Mouse (Mus musculus) T-helper 2 cell (primary cell): ENCODE data around the gene Pdlim5.

Experiments
- in situ Hi-C: fragments of 300-600 bp; cut with MboI, MseI; formaldehyde crosslinking; loops from one replicate; pipeline ENCODE4 v1.15.1; 2025; ENCODE audit warnings: high pct_unique_total_duplicates

Gene Pdlim5

DNA sequence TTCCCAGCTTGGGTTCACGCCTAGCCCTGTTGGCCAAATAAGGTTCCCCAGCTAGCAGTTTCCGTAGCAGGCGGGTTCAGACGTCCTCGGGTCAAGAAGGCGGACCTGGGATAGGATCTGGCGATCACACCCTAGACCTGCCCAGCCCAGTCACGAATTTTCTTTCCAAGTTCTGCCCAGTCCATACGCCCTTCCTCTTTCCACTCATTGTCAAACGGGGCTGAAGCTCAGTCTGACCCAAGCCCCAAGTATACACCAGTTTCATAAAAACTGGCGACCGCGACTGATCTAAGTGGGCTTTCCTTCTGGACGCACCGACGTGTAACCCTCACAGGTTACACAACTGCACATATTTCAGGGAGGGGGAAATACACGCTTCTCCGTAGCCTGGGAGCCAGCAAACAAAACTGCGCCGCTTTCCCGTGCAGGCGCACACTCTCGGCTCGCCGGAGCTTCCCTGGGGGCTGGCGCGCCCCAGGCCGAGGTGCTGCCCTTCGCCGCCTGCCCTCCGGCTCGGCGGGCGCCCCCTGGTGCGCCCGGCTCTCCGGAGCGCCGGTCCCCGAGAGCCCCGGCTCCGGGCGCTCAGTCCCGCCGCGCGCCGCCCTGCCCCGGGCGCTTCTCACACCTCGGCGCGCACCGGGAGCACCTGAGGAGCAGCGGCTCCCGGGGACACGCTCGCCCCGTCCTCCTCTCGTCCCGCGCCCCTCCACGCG lies 544 bp downstream of the Pdlim5 start:
- in situ Hi-C loops = no loop called here

DNA sequence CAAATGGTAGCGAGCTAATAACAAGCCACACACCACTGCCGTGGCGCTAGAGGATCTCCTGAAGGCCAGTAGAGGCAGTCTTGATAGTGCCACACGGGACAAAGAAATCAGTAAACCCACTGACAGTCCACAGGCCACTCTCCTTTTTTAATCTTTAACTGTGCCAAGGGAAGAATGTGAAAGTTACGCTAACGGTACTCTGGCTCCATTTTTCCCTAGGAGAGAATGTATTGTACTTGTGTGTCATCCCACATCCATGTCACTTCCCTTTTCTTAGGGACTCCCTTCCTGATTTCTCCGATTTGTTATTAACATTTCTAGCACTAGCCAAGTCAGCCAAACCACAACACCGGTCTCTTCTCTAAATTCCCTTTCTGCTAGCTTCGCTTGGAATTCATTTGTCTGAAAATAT lies 1.5 kb downstream of the Pdlim5 start:
- in situ Hi-C loops = no loop called here

DNA sequence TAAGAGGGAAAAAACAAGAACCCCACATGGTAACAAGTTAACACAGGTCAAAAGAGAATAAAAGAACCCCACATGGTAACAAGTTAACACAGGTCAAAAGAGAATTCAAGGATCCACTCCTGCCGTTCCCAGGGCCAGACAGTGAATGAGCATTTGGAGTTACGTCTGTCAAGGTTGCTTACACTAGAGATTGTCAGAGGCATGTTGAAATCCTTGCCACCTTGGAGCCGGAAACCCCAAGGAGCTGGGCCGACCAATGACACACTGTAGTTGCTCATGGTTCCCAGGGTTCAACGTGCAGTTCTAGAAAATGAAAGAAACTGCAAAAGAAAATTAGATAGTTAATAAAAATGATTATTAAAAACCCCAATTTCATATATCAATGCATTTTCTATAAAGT lies 4.0 kb downstream of the Pdlim5 start:
- in situ Hi-C loops = no loop called here

DNA sequence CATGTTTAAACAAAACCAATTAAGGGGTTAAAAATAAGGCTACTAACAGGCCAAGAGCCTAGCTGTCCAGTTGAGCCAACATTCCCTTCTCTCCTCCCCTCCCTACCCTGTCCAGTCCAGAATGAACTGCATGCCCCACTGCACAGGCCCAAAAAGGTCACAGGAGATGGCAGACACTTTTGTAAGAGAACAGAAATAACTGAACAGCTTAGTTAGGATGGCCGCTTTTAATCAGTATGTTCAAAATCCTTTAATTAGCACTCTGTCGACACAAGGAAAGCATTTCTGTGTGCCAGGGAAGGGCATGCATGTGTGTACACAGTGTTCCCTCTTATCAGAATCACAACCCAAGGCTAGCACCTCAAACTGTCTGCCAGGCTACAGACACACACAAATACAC lies 5.2 kb downstream of the Pdlim5 start:
- in situ Hi-C loops = no loop called here

DNA sequence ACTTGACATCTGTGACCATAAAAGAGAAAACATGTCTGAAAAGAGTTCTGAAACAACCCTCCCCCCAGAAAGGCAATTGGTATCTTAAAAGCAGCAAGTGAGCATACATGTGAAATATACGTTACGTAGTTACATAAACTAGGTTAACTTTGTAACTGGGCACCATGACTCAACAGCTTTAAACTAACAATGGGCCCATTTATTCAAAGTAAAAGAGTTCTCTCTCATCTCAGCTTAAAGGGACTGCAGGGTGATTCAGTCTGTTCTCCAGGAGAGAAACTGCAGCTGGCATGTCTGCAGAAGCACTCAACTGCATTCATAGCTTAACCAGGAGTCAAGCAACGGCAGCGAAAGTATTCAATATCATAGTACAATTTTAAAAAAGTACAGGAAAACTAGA lies 7.3 kb downstream of the Pdlim5 start:
- in situ Hi-C loops = no loop called here

DNA sequence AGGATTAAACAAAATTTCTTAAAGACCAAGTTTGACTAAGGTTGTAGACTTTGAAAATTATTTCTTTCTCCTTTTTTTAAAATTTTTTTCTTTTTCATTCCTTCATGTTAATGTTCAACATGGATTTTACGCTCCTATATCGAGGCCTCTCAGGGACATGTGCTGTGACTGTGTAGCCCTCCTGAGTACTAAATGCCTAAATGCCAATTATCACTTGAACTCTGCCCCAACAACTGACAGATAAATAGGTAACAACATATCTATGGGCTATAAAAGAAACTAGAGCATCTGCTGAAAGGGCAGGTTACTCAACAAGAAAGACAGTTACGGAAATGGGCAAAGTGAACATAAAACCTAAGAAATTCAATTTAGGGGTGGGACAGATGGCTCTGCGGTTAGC lies 9.0 kb downstream of the Pdlim5 start:
- in situ Hi-C loops = no loop called here

DNA sequence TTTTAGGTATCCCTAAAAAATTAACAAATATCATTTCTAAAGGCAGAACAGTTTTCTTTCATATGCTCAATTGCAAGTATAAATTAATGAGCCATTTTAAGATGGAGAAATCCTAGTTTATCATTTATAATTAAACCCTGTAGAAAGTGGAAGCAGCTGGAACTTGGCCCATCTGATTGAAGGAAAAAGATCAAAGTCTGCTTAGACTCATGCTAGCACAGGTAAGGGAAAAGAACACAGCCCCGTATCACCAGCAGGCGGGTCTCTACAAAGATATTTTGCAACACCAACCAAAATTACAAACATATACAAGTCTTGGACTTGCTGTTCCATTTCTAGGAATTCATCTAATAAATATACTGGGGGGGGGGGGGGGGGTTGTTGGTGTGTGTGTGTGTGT lies 9.8 kb downstream of the Pdlim5 start:
- in situ Hi-C loops = no loop called here

DNA sequence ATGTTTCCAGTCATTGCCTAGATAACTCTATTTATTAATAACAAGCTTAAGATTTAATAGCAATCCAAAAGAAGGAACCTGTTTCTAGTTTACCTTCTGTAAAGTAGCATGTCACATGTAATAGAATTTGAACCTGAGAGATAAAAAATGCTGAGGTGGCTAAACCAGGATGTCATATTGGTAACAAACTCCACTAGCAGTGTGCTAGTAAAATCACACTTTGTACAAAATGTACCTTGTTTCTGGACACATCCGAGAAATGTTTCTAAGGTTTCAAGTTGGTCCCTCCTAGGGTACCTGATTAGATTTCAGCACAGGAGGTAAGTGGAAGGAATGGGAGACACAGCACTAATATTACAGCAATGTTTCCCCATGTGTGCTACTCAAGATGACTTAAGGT lies 18.9 kb downstream of the Pdlim5 start:
- in situ Hi-C loops = no loop called here

DNA sequence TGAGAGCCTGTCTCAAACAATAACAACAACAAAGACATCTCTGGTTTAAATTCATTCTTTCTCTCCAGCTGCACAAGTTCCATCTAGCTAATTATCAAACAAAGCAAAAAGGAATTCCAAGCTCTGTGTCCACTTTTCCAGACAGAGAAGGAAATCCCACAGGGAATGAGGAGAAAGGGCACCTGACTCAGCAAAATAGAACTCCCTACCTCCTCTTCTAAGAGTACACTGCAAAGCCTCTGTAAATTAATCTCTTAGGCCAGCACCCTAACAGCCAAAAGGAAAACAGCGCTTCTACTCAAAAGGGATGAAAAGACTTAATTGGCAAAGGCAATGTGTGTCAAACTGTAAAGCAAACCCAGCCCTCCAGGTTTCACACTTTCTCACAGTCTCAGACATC lies 20.4 kb downstream of the Pdlim5 start:
- in situ Hi-C loops = no loop called here

DNA sequence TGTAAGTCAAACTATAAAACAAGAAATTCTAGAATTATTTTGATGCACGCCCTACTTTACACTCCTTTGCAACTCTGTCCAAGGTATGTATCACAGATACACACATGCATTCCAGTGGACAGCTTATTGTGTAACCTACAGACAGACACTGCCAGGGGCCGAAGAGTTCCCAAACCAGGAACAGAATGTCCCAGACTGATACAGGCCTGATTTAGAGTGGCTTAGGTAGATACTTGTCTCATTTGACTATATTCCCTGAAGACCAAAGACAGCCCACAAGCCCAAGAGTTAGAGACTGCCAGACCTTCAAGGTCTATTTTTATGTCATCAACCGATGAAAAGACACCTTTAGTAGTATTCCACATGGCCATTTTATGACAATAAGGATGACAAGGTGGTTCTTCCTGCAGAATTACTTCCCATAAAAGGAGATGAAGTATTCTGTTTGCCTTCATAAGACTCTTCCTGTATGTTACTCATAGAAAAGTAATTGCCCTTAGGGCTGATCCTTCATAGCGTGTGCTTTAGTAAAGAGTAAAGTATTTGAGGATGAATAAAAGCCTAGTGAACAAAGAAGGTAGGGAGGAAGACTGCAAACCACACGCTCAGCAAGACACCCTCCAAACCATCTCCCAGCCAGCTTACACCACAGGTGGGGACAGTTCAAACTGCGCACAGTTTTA lies 22.9 kb downstream of the Pdlim5 start:
- in situ Hi-C loops = no loop called here

DNA sequence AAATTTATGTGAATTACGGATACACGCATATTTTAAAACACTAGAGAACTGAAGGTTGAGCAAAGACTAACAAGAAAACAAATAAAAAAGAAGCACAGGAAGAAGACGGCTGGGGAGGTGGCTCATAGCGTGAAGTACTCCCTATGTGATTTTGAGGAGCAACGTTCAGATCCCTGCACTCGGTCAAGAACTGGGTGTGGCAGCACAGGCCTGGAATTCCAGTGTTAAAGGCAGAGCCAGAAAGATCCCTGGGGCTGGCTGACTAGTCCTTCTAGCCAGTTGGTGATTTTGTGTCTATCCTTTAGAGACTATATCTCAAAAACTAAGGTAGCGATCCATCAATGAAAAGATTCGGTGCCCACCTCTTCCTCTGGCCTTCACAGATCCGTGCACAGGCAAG lies 27.1 kb downstream of the Pdlim5 start:
- in situ Hi-C loops = no loop called here

DNA sequence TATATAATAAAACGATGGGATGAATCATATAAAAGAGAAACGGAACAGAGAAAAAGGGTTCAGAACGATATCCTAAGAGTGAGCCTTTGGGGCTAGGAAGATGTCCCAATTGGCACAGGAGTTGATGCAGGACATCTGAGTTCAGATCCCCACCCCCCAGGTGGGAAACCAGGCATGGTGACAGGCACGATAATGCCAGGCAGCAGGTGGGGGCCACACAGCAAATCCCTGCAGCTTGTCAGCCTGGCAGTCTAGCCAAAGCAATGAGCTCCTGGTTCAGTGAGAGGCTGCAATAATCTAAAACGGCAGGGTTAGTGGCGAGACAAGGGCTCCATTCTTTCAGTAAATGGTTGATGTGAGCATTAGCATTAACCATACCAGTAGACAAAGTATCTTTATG lies 33.4 kb downstream of the Pdlim5 start:
- in situ Hi-C loops = no loop called here

DNA sequence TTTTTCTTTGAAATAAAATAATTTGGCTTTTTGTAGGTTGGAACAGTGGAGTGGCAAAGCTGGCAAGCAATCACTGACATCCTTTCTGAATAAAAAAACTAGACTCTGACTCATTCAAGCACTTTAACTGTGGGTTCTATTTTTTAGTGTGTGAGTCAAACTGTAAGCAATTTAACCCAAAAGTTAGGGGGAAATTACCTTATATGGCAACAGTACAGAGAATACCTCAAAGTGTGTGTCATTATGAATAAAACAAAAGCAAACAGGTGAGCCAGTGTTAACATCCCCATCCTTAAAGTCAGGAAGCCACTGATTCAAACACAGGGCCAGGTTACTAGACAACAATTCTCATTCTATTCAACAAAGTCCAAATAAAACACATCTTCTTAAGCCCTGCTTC lies 36.5 kb downstream of the Pdlim5 start:
- in situ Hi-C loops = no loop called here

DNA sequence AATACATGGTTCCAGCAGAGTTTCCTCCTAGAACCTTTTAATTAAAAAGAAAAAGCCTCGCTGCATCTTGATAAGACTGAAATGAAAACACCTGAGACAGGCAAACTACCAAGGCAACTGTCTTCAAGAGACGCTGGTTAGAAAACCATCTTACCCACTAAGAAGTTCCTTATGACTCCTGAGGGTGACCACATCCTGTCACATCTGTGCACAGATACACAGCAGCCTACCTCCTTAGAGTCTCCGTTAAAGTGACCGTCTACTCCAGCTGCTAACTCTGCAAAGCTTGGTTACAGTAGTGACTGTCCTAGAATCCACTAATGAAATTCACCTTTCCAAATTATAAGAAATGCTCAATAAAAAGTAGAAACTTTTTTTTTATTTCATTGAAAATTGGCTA lies 38.8 kb downstream of the Pdlim5 start:
- in situ Hi-C loops = no loop called here

DNA sequence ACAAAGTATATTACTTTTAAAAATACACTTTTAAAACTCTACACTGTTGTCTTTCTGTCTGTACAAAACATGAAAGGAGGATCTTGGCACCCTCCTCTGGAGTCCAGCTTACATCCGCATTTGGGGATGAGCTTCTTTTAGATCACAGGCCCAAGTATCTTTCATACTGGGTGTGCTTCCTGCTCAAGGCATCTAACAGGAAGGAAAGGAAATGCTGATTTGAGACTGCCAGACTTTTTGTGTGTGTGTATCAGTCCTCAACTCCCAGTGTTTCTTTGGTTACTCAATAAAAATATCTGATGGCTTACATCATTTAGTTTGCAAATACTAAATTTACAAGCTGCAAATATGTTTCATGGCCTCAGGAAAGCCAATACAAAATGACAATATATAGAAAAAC lies 42.3 kb downstream of the Pdlim5 start:
- in situ Hi-C loops = no loop called here

DNA sequence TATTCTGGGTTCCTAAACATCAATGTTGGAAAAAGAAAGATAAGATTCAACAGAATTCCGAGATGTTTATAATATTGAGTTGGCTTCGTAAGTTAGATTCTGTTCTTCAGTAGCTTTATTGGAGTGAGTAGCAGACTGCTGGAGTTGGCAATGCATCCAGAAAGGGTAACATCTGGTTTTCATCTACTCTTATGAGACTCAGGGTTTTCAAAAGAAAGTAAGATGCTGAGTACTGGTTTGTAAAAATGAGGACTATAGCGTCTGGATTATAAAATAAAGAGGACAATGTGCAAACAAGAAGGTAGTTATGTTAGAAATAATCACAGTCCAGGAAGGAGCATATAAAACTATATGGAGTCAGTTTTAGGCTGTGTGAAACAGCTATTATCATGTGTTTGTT lies 45.0 kb downstream of the Pdlim5 start:
- in situ Hi-C loops = no loop called here

DNA sequence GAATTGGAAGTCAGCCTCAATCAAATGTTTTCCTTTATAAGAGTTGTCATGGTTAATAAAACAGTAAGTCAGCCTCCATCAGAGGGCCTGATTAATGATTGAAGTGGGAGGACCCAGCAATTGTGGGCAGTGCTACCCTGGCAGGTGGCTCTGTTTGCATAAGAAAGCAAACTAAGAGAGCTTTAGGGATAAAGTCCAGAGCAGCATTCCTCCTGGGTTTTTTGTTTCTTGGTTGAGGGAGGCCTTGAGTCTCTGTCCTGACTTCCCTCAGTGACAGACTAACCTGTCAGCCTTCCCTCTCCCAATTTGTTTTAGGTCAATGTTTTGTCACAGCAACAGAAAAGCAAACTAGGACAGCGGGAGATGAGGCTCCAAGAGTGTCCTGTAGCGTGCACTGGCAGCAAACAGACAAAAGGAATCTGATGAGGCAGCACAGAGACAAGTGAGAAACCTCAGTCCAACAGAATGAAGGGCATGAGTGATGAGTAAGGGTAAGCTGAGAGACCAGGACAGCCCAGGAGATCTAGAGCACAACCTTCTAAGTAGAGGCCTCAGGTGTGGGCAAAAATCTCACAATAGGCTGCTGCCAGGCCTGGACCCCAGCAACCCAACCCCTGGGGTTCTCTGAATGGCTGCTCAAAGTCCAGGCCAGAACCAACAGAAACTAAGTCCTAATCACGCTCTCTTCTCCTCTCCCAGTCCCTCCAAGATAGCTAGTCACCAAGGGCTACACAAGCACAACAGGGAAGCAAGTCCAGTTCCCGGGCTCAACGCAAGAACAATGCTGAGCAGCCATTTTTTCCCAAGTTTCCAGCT lies 46.5 kb downstream of the Pdlim5 start:
- in situ Hi-C loops = no loop called here

DNA sequence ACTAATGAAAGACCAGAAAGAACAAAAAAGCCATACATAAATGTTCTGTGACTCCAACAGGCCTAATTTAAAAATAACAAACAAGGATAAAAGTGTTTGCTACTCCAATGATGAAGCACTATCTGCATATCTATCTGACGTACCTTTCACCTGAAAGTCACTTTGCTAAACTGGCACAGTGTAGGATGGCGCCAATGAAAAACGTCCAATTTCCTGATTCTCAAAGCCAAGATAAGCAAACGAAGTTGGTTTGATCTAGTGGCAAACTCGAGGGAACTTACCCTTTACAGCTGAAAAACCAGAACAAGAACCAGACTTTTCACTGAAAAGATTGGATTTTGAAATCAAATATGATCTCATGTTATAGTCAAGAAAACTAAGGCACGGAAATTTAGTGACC lies 49.2 kb downstream of the Pdlim5 start:
- in situ Hi-C loops = no loop called here

DNA sequence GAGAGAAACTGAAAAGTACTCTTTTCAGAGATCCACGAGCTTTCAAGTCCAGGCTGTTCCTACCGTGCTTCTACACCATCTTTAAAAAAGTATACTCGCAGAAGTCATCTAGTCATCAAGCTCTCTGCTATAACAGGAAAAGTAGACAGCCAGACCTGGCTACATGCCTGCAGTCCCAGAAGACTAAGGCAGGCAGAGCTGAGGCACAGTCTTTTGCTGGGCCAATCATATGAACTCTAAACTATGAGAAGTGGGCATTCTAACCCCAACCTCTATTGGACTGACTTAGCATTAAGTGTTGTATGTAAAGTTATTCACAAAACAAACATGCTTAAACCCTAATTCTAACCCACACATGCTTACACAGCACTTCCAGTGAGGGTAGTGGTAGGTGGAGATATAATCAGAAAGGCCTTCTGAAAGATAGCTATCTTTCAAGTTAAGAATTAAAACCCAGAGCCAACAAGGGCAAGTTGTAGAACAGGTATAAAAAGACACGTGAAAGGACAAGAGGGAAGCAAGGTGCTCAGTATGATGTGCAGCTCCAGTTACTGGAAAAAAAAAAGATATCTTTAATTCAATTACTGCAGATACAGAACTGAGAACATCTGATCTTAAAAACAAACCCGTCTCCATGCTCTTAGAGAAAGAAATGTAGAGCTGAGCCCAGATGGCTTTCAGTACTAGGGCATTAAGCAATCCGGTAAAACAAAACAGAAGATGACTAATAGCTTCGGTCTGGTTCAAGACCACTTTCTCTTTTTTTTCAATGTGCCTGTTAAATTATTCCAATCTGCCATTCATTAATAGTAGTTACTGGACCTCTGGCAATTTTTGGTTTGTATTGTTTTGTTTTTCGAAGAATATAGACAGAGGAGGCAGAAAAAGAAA lies 50.0 kb downstream of the Pdlim5 start:
- in situ Hi-C loops = no loop called here

DNA sequence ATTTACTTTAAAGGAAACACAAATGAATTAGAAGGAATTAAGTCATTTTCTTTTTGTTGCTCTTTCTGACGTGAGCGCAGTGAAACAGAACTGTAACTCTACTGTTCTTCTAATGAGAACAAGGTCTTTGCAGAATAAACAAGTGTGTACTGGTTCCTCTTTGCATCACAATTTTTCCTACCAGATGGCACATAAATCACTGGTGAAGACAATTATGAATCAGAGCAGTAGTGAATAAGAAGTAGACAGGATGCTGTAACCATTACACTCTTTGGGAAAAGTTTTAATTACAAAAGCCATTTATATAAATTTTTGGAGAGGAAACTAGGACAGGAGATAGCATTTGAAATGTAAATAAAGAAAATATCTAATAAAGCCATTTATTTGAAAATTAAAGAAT lies 51.7 kb downstream of the Pdlim5 start:
- in situ Hi-C loops = no loop called here

DNA sequence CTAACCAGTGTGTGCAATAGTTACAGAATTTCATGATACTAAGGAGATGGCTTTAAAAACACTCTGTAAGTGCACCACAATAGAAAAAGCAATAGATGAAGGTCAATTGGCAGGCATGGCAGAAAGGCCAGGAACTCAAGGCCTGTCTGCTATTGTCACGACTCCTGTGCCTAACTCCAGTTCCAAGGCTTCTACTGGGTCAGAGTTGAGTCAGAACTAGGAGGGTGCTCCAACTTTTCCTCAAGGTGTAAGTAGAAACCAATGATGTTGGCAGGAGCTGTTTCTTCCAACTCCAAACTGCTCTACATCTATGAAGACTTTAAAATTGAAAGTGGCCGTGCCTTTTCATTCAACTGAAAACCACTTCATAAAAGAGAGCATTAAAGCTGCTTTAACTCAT lies 54.8 kb downstream of the Pdlim5 start:
- in situ Hi-C loops = no loop called here
